Mouse (Mus musculus) liver, embryonic 14.5 days (tissue): ENCODE results near the gene 5730596B20Rik. TPM values are rescaled to one million over a fixed set of nuclear protein-coding genes. Genes with fewer than 3 reads are reported as not detected.

Source experiments
- ATAC-seq: fragments of 200-750 bp; cut with Nextera tagmentation; 2 replicates; pipeline ENCODE4 v1.8.0; 2017; ENCODE audit warnings: moderate number of reproducible peaks, mild to moderate bottlenecking, moderate library complexity; ENCODE audit not compliant: insufficient read depth
- DNase-seq, 3 experiments: peaks; one replicate each; pipeline ENCODE4 v3.0.0-alpha.2; 2012 to 2013; ENCODE audit warnings: low read depth in 3 of 3, low spot score in 3 of 3
- H3K27ac ChIP-seq: fragments of 300-500 bp; sonication (generic); 2 replicates; pipeline ENCODE4 v1.5.1; 2014; ENCODE audit warnings: moderate library complexity, mild to moderate bottlenecking, control low read depth, inconsistent platforms
- H3K27me3 ChIP-seq: fragments of 300-500 bp; sonication (generic); 2 replicates; pipeline ENCODE4 v1.6.1; 2014; ENCODE audit warnings: mild to moderate bottlenecking, low read length, moderate library complexity; ENCODE audit not compliant: control insufficient read depth, insufficient read depth
- H3K36me3 ChIP-seq: fragments of 300-500 bp; sonication (generic); replicated peaks from 2 replicates; pipeline ENCODE4 v1.6.1; 2014; ENCODE audit warnings: low read depth; ENCODE audit not compliant: control insufficient read depth, insufficient read depth
- H3K4me1 ChIP-seq, 2 experiments: fragments of 200-500 bp in 1 of 2; fragments of 300-500 bp in 1 of 2; sonication (generic) in 1 of 2; replicated peaks; 2 replicates each; pipeline ENCODE4 v1.6.1; 2012 to 2014; ENCODE audit warnings: antibody characterized with exemption in 1 of 2, inconsistent platforms in 1 of 2, low read length in 1 of 2; ENCODE audit not compliant: control insufficient read depth in 2 of 2, insufficient read depth in 2 of 2
- H3K4me2 ChIP-seq: fragments of 300-500 bp; sonication (generic); 2 replicates; pipeline ENCODE4 v1.6.1; 2014; ENCODE audit warnings: low read depth, mild to moderate bottlenecking, control low read depth, moderate library complexity
- H3K4me3 ChIP-seq, 2 experiments: fragments of 200-500 bp in 1 of 2; fragments of 300-500 bp in 1 of 2; sonication (generic) in 1 of 2; 2 replicates each; pipeline ENCODE4 v1.5.1; 2012 to 2014; ENCODE audit warnings: low read depth in 2 of 2, low read length in 2 of 2, mild to moderate bottlenecking in 2 of 2, control low read depth in 1 of 2, inconsistent platforms in 1 of 2, moderate library complexity in 1 of 2; ENCODE audit not compliant: insufficient read depth in 1 of 2
- H3K9ac ChIP-seq: fragments of 300-500 bp; sonication (generic); replicated peaks from 2 replicates; pipeline ENCODE4 v1.6.1; 2014; ENCODE audit warnings: mild to moderate bottlenecking, control low read depth, moderate library complexity
- H3K9me3 ChIP-seq: fragments of 300-500 bp; sonication (generic); 2 replicates; pipeline ENCODE4 v1.6.1; 2016; ENCODE audit warnings: low read length, mixed read lengths; ENCODE audit not compliant: control insufficient read depth
- CTCF ChIP-seq: IDR thresholded peaks from 2 replicates; pipeline ENCODE4 v1.5.1; 2016; ENCODE audit warnings: antibody characterized with exemption, low read depth, control low read depth
- EP300 ChIP-seq: IDR thresholded peaks from 2 replicates; pipeline ENCODE4 v1.6.1; 2016; ENCODE audit warnings: antibody characterized with exemption, low read depth
- WGBS: fragments of 180-500 bp; shearing (Covaris S2); extraction: QIAGEN DNeasy Blood & Tissue Kit; methylation state at CpG from one replicate; pipeline ENCODE4 v1.1.7; 2014; ENCODE audit not compliant: insufficient replicate concordance; 5-methylcytosine and 5-hydroxymethylcytosine counted together
- polyA plus RNA-seq, 2 experiments: library from polyadenylated mRNA; depleted of rRNA in 1 of 2; stranded (reverse) in 1 of 2; unstranded in 1 of 2; fragments of >200 nt; fragmentation: Nextera tagmentation in 1 of 2; extraction: Ambion mirVana in 1 of 2; gene quantifications; 2 replicates each; pipeline versions ENCODE4 v1.2.1 to v1.2.3; 2012 to 2014

5730596B20Rik gene
- polyA plus RNA-seq, 2 experiments = 0.03 to 0.04 TPM

DNA sequence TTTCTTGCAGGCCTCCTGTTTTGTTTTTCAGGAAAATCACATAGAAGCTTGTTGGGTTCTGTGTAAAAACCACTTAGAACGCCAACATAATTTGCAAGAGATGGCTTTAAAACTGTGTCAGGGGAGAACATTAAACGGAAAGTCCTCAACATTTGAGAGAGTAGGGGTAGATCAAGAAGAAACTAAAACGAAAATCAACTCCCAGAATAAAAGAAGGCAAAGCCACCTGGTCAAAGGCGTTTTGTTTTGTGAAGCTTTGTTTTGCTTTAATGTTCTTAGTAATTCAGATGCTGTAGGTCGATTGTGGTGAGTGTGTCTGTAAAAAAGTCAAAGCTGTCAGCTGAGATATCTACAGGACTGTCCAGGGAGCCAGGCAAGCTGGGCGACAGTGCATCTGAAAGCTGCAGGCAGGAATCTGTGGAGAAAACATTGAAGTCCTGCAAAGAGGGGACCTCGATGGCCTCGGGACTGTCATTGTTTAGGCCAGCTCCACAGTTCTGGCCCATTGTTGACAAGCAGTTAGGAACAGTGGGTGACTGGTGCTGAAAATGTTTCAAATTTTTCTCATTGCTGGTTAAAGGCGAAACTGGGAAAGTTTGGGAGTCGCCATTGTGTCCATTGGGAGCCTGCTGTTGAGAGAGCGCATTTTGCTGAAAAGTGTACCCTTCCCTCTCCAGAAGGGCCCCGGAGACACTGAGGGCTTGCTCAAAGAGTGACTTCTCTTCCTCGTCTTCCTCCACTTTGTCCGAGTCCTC lies 14.5 kb upstream of the 5730596B20Rik start:
- WGBS = 10% methylated on average over 14 of the region's 14 CpGs
- no peaks in the 10 kb centered on the region; a peak in 1 of 4 replicates for H3K4me1 ChIP-seq
- peak overlapping the region in 1 of 2 experiments; percentile 9; a peak in 2 of 4 replicates for H3K4me3 ChIP-seq
- DNase-seq (no peak), ATAC-seq (no peak)
- no peak overlapping the region for H3K9ac ChIP-seq
- H3K27ac ChIP-seq = no peak overlapping the region
- H3K4me2 ChIP-seq = no peak overlapping the region
- no peaks in the 10 kb centered on the region for H3K9me3 ChIP-seq
- TF ChIP-seq CTCF (no peak), EP300 (no peak)
- H3K27me3 ChIP-seq = peaks cover 98% of the 10 kb centered on the region
- H3K36me3 ChIP-seq = no peaks in the 10 kb centered on the region

DNA sequence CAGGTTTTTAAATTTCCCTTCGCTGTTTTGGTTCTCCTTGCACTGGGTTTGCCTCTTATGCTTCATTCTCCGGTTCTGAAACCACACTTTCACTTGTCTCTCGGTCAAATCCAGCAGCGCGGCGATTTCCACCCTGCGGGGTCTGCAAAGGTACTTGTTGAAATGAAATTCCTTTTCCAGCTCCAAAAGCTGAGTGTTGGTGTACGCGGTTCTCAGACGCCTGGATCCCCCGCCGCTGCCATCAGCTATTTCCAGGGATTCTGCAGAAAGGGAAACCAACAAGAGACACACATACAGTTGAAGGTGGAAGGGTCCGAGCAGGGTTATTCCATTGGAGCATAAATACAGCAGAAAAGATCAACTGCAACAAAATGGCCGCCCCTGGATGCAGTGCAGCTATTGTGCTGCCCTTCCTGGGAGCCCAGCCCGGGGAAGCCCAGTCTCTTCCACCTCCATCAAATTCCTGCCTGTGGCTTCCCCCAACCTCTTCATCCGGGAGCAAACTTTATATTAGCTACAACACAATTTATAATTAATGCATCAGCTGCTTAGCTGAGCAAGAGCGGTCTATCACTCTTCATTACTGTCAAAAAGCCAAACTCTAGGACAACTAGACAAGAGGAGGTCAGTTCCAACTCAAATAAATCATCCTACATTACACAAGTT lies 13.8 kb upstream of the 5730596B20Rik start:
- Histone ChIP-seq H3K4me1 (no peaks in the 10 kb centered on the region; a peak in 1 of 4 replicates), H3K9ac (no peak overlapping the region), H3K4me2 (peak overlapping the region; percentile 18; the same call in 1 of the 2 replicates), H3K4me3 (no peak overlapping the region; a peak in 1 of 4 replicates), H3K27ac (no peak overlapping the region), H3K36me3 (no peaks in the 10 kb centered on the region), H3K27me3 (peaks cover 98% of the 10 kb centered on the region), H3K9me3 (no peaks in the 10 kb centered on the region)
- no peak for TF ChIP-seq CTCF
- TF ChIP-seq EP300 = no peak
- DNase-seq (no peak), ATAC-seq (no peak)
- 9% methylated on average over 17 of the region's 17 CpGs for WGBS

DNA sequence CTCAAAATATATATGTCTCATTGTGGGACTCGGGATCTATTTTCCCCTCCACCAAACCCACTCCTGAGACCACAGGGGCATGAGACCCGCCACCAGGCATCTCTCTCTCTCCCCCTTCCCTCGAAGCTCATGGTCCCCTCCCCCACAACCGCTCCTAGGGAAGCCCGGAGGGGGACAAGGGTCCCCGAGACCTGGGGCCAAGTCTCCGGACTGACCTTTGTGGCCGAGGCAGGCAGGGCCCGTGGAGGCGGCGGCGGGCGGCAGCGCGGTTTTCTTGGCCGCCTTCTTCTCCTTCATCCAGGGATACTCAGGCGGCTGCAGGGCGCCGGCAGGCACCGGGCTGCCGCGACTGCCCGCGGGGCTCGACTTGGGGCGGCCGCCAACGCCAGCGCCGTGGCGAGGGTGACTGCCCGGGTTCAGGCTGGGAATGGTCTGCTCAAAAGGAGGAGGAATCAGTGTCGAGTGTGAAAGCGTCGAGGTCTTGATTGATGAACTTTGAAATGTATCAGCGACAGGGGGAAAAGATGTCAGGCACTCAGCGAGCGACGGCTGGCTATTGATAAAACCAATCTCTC lies 13.2 kb upstream of the 5730596B20Rik start:
- H3K27ac ChIP-seq = no peak overlapping the region
- no peak for DNase-seq
- no peak overlapping the region for H3K9ac ChIP-seq
- no peaks in the 10 kb centered on the region for H3K36me3 ChIP-seq
- TF ChIP-seq CTCF (no peak), EP300 (no peak)
- no peak for ATAC-seq
- WGBS = under 1% methylated on average over 39 of the region's 39 CpGs
- no peaks in the 10 kb centered on the region for H3K9me3 ChIP-seq
- H3K27me3 ChIP-seq = peaks cover 97% of the 10 kb centered on the region
- H3K4me2 ChIP-seq = peak overlapping the region; percentile 33
- H3K4me3 ChIP-seq = peak overlapping the region; percentile 0 to 21; a peak in 2 of 4 replicates
- H3K4me1 ChIP-seq = no peaks in the 10 kb centered on the region; a peak in 1 of 4 replicates

DNA sequence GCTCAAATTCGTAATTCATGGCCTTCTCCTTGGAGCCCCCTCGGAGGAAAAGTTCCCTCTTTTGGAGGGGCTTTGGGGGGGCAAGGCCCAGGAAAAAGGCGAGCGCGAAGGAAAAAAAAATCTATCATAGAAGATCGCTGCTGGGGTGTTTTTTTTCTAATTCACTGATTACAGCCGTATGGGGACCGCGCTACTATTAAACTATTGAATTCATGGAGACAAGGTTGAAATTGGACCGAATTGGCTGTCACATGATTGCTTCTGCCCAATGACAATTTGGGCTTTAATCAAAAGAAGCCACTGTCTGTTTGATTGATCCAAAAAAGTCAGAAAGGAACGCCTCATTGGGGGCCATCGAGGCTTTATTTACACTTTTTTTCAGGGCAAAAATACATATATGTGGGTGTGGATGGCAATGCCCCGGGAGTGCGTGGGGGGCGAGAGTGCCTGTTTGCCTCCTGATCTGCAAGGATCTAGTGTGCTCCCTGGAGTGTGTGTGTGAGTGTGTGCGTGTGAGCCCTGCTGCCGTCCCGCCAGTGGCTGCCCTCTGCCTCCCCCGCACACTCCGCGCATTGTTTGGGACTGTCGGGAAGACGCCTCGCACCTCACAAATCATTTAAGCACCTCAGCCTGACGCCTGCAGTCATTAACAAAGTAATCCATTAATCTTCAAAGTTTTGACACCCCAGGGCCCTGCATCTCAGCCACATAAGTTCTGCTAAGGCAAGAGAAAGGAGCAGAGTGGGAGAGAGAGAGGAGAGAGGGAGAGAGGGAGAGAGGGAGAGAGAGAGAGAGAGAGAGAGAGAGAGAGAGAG lies 12.5 kb upstream of the 5730596B20Rik start, which contains the start of gene Hoxa2:
Gene Hoxa2 (minus strand): TSS at position 206 of the 815 bp plus-strand sequence.
- H3K27me3 ChIP-seq = peaks cover 97% of the 10 kb centered on the region
- peak within 1 kb of the TSS; percentile 0 to 21; a peak in 2 of 4 replicates for H3K4me3 ChIP-seq
- no peak for TF ChIP-seq EP300
- peak within 1 kb of the TSS; percentile 33 for H3K4me2 ChIP-seq
- H3K27ac ChIP-seq = no peak within 1 kb of the TSS
- no peaks in the 10 kb centered on the region for H3K36me3 ChIP-seq
- H3K4me1 ChIP-seq = no peaks in the 10 kb centered on the region; a peak in 1 of 4 replicates
- ATAC-seq (no peak), DNase-seq (no peak)
- 1% methylated on average over 25 of the region's 25 CpGs for WGBS
- no peak within 1 kb of the TSS for H3K9ac ChIP-seq
- H3K9me3 ChIP-seq = no peaks in the 10 kb centered on the region
